Mouse (Mus musculus) liver, adult 2 months (tissue): ENCODE measurements at regions not wholly inside any gene's neighbourhood (a gene's known extent, or its start where the extent isn't known, plus 50 kb on each side); places are given as distances from the start of the nearest gene placed in this dataset.

Experiments
- DNase-seq: peaks from one replicate; pipeline ENCODE4 v3.0.0-alpha.2; 2011; ENCODE audit warnings: low read depth, low spot score; ENCODE audit errors: extremely low read depth
- H3K27ac ChIP-seq: fragments of 200-500 bp; replicated peaks from 2 replicates; pipeline ENCODE4 v1.5.1; 2012; ENCODE audit warnings: low read depth, mild to moderate bottlenecking, control low read depth, inconsistent platforms, low read length; ENCODE audit not compliant: insufficient read depth
- H3K27me3 ChIP-seq: fragments of 200-500 bp; 2 replicates; pipeline ENCODE4 v1.6.1; 2012; ENCODE audit warnings: mild to moderate bottlenecking, moderate library complexity, low read length, inconsistent platforms; ENCODE audit not compliant: control insufficient read depth, insufficient read depth
- H3K36me3 ChIP-seq: fragments of 200-500 bp; 2 replicates; pipeline ENCODE4 v1.6.1; 2012; ENCODE audit warnings: low read length, inconsistent platforms; ENCODE audit not compliant: control insufficient read depth, insufficient read depth
- H3K4me1 ChIP-seq: fragments of 200-500 bp; 2 replicates; pipeline ENCODE4 v1.6.1; 2011; ENCODE audit warnings: low read length; ENCODE audit not compliant: control insufficient read depth, insufficient read depth
- H3K4me3 ChIP-seq: fragments of 200-500 bp; 2 replicates; pipeline ENCODE4 v1.5.1; 2011; ENCODE audit warnings: low read depth, mild to moderate bottlenecking, control low read depth, low read length, moderate library complexity; ENCODE audit not compliant: insufficient read depth
- H3K79me2 ChIP-seq: fragments of 200-500 bp; 2 replicates; pipeline ENCODE4 v1.6.1; 2012; ENCODE audit warnings: inconsistent platforms, mild to moderate bottlenecking, low read length, moderate library complexity; ENCODE audit not compliant: control insufficient read depth, insufficient read depth
- H3K9ac ChIP-seq: fragments of 200-500 bp; 2 replicates; pipeline ENCODE4 v1.6.1; 2012; ENCODE audit warnings: low read depth, mild to moderate bottlenecking, control low read depth, inconsistent platforms, low read length
- CTCF ChIP-seq: fragments of 200-500 bp; IDR thresholded peaks from 2 replicates; pipeline ENCODE4 v1.5.1; 2011; ENCODE audit warnings: low read depth, low read length, control low read depth
- POLR2A ChIP-seq: fragments of 200-500 bp; IDR thresholded peaks from 2 replicates; pipeline ENCODE4 v1.6.1; 2011; ENCODE audit warnings: low read length, control low read depth; ENCODE audit not compliant: insufficient read depth; ENCODE audit errors: extremely low read depth
- WGBS: fragments of 180-500 bp; shearing (Covaris S2); methylation state at CpG from one replicate; pipeline ENCODE4 v1.1.7; 2018; 5-methylcytosine and 5-hydroxymethylcytosine counted together

- Histone ChIP-seq H3K4me3 (no peak overlapping the region), H3K4me1 (no peaks in the 10 kb centered on the region), H3K27me3 (no peaks in the 10 kb centered on the region), H3K9ac (no peak overlapping the region), H3K36me3 (no peaks in the 10 kb centered on the region), H3K27ac (no peak overlapping the region), H3K79me2 (no peaks in the 10 kb centered on the region)
- 31% methylated on average over 1 of the region's 1 CpGs for WGBS
- TF ChIP-seq POLR2A (no peak), CTCF (no peak)
- DNase-seq, result no peak
These were observed 61.8 kb upstream of the Gm6812 start for GRCm38 (mm10) chrX:68954687-68955086.

DNA sequence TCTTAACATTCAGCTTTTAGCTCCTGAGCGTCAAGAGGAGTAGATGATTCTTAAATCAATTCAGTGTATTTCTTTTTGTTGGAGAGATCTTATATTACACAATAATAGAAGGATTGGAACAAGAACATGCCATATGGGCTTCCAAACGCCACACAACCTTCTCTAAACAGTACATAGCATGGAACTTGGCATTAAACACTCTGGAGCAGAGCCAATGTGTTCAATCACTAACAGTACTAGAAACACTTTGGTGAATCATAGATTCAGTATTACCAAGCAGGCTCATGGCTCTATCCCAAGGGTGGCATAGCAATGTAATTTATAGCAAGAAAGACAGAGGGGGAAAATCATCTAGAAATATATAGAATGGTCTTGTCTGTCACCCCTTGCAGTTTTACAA is 60.4 kb upstream of the Gm6812 start:
- H3K79me2 ChIP-seq, result no peaks in the 10 kb centered on the region
- H3K4me3 ChIP-seq, result no peak overlapping the region
- 52% methylated on average over 2 of the region's 2 CpGs for WGBS
- TF ChIP-seq POLR2A (no peak), CTCF (no peak)
- no peak for DNase-seq
- H3K9ac ChIP-seq, result no peak overlapping the region
- no peak overlapping the region for H3K27ac ChIP-seq
- H3K27me3 ChIP-seq, result no peaks in the 10 kb centered on the region
- H3K4me1 ChIP-seq, result no peaks in the 10 kb centered on the region
- H3K36me3 ChIP-seq, result no peaks in the 10 kb centered on the region

- no peak overlapping the region for H3K27ac ChIP-seq
- H3K4me3 ChIP-seq, result no peak overlapping the region
- no peak overlapping the region for H3K9ac ChIP-seq
- no peaks in the 10 kb centered on the region for H3K27me3 ChIP-seq
- no peak for TF ChIP-seq POLR2A
- TF ChIP-seq CTCF, result peak; percentile 30; the same call in 1 of the 2 replicates
- peak; percentile 14 for DNase-seq
- H3K79me2 ChIP-seq, result no peaks in the 10 kb centered on the region
- no peaks in the 10 kb centered on the region for H3K36me3 ChIP-seq
- 0% methylated on average over 1 of the region's 1 CpGs for WGBS
- no peaks in the 10 kb centered on the region for H3K4me1 ChIP-seq
These were observed 57.9 kb upstream of the Gm6812 start for GRCm38 (mm10) chrX:68950730-68951129.

- no peaks in the 10 kb centered on the region for H3K27me3 ChIP-seq
- no peak overlapping the region for H3K27ac ChIP-seq
- no peak overlapping the region for H3K4me3 ChIP-seq
- no peaks in the 10 kb centered on the region for H3K4me1 ChIP-seq
- H3K79me2 ChIP-seq, result no peaks in the 10 kb centered on the region
- TF ChIP-seq CTCF, result no peak
- no peak for TF ChIP-seq POLR2A
- no peak overlapping the region for H3K9ac ChIP-seq
- DNase-seq, result no peak
- H3K36me3 ChIP-seq, result no peaks in the 10 kb centered on the region
These were observed 52.9 kb upstream of the Gm6812 start for GRCm38 (mm10) chrX:68945741-68946140.
